Mouse (Mus musculus) layer of hippocampus, postnatal 36 days (tissue): ENCODE results near the gene Vwa8. TPM values are rescaled to one million over a fixed set of nuclear protein-coding genes. Genes with fewer than 3 reads are reported as not detected.

ENCODE experiments used
- DNase-seq, 2 experiments: peaks; one replicate each; pipeline ENCODE4 v3.0.0; 2022
- total RNA-seq, 2 experiments: library from RNA; stranded (reverse); gene quantifications; 2 replicates each; pipeline ENCODE4 v1.2.3; 2021

Vwa8 gene
- total RNA-seq, 2 experiments from 2014 or later = 28.4 to 28.6 TPM

DNA sequence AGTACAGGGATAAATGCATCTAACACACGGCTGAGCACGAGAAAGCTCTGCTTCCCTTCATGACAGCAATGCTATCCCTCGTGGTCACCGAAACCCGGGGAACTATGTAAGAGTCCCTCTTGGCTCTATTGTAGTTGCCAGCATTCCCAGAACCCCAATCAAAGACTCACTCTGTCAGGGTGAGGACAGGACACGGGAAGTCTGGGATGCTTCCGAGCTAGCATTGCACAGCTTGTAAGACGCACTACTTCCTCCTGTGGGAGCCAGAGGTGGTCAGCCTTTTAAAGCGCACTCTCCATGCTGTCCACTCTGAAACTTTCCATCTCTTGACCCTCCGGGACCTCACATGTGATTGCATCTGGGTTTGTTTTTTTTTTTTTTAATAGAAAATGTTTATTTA lies 335.2 kb downstream of the Vwa8 start:
- peak in 1 of 2 experiments; percentile 0 for DNase-seq

DNA sequence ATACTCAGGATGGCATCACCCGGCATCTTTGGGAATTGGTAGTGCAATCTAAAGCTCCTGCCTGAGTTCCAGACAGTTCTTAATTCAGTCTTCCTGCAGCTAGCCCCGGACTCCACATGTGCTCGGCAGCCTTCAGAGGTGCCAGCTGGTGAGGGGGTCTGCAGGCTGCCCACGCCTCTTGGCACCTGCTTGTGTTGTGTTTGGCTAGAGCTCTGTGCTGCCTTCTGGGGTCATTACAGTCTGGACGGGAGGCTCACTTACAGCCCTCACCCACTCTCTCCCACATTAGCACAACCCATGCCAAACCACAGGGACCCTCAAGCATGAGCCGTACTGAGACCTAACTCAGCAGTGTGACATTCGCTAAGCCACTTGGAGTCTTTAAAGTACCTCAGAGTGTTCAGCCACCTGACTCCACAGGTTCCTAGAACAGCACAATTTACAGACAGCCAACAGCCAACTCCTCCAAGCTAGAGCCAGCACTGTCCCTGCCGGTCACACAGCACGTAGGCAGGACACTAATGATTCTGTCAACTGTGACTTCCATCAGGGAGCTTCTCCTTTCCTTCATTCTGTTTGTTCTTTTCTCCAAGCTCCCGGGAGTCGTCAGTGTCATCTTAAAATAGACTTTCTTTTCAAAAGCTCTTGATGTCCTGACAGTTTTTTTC lies 336.3 kb downstream of the Vwa8 start:
- DNase-seq = peak in 1 of 2 experiments; percentile 14

DNA sequence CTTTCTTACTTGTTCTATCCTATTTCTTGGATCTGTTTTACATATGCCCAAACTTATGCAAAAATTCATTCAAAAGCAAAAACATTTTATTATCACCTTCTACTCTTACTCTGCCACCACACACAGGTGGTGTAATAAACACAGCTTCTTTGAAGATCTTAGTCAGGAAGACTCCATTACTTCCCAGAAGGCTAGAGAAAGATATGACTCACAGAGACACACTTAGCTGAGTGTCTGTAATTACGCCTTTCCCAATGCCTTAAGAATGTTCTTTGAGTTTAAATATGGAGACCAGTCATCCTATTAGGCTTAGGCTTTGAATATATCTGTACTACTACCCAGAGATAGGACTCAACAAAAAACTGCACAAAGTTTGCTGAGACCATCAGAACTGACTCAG lies 338.1 kb downstream of the Vwa8 start:
- DNase-seq = no peak

DNA sequence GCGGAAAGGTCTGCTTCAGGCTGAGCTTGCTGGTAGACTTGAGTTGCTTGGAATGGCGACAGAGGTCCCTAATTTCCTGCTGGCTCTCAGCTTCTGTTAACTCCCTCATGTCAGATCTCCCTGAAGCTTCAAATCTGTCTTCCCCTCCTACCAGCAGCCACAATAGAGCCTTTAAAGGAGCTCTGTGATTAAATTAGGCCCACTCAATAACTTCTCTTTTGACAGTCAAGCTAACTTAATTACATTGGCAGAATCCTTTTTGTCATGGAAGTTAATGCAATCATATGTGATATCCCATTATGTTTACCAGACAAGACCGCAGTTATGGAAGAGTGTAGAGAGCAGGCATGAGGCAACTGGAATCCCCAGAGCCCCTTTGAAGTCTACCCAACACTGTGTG lies 347.9 kb downstream of the Vwa8 start:
- no peak for DNase-seq

DNA sequence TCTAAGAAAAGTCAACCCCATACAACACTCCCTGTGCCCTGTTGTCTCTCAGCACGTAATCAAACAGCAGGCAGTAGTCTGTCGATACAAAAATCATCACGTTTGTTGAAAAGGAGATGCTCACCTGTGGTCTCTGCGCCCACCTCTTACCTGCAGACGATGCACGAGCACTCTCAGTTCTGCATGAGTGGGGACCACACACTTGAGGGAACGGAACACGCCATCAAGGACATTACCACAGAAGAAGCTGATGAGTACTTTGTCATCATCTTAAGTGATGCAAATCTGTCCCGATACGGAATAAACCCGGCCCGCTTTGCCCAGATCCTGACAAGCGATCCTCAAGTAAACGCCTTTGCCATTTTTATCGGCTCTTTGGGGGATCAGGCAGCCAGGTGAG lies 349.2 kb downstream of the Vwa8 start:
- DNase-seq = no peak

DNA sequence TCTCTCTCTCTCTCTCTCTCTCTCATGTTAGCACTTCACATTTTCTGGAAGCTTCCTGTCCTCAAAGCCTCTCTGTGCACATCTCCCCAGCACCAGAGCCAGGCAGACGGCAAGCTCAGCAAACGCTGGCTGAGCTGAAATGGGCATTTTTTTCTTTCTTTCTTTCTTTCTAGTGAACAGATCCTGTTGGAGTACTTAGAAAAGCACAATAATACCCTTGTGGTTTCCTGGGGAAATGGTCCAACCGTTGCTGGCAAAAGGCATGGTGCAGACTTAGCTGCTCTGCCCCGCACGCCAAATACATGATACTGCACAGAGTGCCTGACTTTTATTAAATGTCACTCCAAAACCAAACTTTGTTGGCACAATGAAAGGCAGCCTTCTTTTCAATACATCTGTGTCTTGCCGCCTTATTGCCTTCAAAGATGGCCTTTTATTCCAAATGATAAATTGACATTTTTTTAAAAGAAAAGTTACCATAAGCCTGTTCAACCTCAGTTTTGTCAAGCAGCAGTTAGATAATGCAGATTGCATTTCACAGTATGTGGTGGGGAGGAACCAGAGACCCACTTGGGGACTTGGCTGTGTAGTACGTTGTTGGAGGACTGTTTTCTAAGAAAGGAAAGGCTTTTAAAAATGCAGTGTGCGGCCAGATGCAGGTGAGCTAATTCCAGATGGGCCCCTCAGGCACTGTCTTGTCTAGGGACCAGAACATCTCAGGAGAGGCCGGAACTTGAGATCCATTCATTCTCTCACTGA lies 351.5 kb downstream of the Vwa8 start:
- no peak for DNase-seq

DNA sequence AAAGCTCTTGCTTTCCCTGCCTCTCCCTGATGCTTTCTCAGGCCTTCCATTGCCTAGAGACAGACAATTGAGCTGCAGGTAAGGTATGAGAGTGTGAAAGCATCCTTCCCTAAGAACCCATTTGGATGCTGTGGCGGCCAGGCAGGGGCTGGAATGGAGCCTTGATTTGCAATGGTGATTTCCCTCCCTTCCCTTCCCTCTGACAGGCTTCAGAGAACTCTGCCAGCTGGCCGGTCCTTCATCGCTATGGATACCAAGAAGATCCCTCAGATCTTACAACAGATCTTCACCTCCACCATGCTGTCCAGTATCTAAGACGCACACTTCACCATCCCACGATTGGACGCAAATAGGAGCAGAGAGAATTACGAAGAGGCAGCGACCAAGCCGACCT lies 352.0 kb downstream of the Vwa8 start:
- no peak for DNase-seq

DNA sequence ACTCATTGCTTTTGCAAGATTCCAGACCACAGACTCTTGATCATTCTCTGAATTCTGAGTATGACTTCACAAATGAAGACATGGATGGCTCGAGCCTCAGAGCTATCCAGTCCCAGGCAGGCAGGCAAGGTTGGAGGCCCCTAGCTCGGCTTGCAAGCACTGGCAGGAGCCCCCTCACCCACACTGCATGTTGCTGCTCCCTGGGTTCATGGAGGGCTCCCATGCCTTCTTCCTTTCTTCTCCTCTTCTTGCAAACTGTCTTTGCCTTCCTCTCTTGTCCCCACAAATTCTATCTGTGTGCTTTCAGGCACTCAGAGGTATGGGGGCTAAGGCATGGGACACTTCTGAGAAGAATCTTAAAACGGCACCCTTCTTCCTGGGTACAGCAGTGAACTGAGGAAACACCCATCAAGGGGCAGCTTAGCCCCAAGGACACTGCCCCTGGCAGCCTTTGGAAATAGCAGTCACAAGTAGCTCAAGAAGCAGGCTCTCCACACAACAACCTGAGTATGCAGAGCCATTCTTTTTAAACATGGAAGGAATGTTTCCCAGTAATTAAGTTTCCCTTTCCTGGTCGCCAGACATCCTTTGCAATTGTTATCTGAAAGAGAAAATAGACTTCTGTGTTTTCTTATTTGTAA lies 354.0 kb downstream of the Vwa8 start:
- no peak for DNase-seq

DNA sequence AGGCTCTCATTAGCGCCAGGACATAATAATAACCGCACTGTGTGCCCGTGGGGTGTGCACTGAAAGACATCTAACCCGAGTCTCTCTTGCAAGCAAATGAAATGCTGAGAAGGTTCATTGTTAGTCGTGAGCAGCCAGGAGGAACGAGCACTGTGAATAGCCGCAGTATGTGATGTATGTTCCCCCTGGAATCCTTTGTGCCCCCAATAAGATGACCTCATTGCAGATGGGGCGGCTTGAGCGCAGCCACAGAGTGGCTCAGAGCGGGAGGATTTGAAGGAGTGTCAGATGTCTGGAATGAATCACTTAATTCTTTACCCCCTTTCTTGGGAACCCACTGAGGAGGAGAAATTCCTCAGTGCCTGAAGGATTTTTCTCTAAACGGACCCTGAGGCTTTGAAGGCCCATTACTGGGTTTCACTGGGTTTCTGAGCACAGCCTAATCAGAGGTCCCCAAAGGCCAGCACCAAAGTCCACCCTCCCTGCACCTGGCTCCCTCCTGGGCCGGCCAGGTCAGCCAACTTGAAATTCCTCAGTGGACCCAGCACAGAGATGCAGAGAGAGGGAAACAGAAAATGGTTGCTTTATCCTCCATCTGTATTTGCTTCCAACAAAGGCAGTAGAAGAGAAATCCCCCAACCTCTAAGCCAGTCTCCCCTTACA lies 354.8 kb downstream of the Vwa8 start:
- peak in 1 of 2 experiments; percentile 52 for DNase-seq

DNA sequence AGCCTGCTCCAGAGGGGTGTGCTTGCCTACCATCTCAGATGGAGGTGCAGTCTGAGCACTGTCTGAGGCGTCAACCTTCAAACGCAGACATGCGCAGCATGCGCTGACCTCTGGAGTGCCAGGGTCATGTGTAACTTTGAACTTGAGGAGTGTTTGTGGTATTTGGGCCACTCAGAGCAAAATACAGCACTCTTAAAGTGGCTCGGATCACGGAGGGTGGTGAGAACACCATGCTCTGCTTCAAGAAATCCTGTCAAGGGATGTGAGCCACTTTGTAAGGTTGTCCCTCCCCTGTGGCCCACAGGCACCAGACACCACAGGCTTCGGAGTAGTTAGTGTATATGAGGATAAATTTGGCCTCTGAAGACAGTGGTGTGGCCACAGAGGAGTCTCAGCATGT lies 356.0 kb downstream of the Vwa8 start:
- DNase-seq = no peak

DNA sequence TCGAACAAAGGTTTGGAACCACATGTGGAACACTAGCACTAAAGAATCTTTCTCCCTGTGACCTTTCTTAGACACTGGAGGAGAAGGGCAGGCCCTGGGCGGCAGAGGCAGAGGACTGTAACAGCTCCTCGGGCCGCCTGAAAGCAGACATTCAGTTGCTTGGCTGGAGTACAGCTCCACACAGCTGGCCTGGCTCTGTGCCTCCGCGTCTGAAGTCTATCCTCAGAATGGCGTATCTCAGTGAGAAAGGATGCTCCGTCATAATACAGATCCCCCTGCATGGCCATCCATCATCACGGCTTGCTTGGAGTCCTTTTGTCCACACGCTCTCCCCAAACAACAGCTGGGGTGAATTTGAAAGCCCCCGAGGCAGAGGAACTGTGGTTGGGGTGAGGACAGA lies 357.4 kb downstream of the Vwa8 start:
- peak; percentile 69 to 75 for DNase-seq

DNA sequence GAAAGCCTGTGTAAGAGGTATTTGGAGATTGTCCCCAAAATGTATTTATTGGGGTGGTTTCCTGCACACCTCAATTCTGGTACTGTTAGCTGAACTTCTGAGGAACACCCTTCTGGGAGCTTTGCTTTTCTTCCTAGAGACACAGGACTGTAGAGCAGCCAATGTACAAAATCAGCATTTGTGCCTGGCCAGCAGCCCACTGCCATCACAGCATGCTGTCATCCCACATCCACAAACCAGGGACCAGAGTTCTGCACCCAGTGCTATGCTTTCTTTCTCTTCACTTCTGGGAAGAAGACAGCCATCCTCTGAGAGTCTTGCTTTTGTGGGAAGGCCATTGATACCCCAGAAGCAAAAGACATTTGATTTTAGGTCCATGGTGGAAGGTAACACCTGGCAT lies 359.6 kb downstream of the Vwa8 start:
- DNase-seq = no peak

DNA sequence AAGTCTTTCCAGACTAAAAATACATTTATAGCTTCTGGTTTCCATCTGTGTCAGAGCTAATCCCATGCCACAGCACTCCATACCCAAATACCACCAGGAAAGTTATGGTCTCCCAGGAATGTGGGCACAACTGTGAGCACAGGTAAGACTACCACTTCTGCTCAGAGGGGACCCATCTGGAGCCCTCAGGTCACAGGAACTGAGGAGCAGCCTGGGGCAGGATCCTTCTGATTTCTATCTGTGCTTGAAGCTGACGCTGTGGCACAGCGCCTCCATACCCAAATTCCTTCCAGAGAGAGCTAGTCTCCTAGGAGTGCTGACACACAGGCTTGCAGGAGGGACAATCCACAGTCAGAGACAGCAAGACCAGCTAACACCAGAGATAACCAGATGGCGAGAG lies 361.0 kb downstream of the Vwa8 start:
- DNase-seq = no peak

DNA sequence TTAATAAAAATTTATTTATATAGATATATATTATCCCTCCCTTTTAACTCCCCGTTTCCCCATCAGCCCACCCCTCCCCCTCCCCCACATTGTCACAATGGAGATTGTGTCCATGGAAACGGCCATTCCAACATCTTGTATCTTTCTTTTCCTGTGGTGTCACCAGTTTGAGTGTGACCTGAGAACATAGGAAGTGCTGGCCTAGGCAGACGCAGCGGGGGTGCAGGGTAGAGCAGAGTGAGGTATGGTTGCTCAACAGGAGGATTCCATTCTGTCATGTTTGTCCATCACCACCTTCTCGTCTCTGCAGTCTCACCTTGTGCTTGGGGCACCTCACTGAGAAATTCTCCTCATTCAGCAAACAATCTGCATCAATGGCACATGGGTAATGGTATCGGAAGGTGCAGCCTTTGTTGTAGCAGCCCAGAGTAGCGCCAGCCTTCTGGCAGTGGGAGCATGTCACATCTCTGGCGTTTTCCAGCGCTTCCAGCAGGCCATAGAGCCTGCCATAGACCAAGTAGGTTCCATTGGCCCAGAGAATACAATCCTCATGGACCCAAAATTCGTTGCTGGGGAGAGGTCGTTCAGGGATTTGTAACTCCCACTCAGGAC lies 363.6 kb downstream of the Vwa8 start:
- no peak for DNase-seq

DNA sequence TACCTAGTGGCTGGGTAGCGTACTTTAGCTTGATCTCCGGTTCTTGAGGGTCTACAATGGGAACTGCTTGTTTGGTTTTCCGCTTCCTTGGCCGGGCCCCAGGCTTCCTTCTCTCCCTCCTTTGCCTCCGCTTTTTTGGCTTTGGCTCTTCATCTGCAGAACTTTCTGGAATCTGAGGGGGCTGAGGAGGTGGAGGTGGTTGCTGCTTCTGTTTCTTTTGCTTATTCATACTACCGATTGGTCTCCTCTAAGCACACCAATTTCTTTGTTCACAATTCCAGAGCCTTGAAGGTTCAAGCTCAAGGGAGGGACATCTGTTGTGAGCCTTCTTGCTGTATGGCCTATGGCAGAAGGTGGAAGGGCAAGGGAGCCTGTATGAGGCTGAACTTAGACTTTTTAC lies 365.3 kb downstream of the Vwa8 start:
- no peak for DNase-seq

DNA sequence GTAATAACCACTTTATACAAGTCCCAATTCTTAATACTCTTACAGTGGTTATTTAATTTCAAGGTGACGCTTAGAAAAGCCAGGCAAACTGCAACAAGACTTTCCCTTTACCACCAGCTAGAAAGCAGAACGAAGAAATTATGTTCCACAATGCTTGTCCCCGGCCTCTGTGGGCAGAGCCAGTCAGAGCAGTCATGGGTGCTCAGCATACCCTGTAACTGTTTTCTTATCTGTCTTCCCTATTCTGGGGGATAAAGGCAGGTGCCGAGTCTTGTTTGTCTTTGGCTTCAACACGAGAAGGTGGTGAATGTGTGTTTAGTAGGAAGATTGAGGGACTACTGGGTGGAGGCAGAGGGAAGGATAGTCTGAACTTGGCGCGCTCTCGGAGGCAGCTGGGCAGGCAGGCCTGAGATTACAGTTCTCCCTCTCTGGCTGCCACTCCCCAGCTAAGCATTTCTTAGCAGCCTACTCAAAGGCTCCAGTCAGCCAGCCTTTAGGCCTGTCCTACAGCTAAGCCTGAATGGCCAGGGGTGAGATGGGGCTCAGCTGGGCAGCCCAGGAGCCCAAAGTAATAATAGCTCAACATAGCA lies 365.9 kb downstream of the Vwa8 start:
- DNase-seq = no peak

DNA sequence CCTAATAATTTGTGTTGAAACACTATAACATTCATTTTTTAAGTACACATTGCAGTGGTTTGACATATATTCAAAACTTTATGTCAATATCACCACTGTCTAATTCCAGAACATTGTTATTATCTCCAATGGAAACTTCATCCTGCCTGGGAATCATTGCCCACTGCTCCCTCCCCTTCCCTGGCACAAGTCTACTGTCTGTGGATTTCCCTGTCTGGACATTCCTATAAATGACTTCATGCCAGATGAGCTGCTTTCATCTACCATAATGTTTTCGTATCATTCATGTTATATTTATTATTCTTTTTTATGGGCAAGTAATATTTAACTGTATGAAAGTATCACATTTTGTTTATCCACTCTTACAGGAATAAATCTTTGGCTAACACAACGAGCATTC lies 367.5 kb downstream of the Vwa8 start:
- no peak for DNase-seq

DNA sequence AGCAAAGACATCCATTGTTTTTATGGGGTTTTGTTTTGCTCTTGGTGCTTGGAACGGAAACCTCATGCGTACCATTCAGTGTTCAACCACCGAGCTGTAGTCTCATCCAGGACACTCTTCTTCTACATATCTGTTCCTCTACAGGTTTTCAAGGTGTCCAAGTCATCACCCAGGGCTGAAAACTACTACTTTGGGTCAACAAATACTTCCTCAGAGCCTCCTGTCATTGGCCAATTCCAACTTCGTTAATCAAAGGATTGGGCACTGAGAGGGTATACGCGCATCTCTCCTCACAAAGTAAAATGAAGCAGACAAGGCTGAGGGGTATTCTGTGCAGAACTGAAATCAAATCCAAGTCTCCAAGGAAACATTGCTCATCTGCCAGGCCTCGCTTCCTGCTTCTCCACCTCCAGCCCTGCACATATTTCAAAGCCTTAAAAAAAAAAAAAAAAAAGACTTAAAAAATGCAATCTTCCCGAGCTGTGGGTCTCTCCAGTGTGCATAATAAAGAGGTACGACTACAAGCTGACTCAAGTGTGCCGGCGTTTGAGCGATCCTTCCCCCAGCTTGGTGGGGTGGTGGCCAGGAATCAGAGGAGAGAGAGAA lies 374.7 kb downstream of the Vwa8 start:
- peak in 1 of 2 experiments; percentile 47 for DNase-seq

DNA sequence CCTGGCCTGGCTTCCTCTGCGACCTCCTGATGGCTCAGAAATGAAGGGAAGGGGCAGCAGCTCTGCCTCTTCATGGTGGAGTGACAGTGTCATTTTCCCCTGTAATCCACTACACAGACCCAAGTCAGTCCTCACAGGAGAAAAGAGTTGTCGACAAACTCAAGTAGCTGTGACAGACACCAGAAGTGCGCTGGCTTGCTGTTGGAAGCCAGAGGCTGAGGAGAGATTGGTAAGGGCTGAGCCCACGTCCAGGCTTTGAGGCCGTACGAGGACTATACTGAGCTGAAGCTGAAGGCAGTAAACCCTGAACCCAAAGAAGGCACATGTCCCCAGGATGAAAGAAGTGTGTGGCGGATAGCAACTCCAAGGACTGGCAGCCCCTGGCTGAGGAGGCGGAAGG lies 376.6 kb downstream of the Vwa8 start:
- no peak for DNase-seq

DNA sequence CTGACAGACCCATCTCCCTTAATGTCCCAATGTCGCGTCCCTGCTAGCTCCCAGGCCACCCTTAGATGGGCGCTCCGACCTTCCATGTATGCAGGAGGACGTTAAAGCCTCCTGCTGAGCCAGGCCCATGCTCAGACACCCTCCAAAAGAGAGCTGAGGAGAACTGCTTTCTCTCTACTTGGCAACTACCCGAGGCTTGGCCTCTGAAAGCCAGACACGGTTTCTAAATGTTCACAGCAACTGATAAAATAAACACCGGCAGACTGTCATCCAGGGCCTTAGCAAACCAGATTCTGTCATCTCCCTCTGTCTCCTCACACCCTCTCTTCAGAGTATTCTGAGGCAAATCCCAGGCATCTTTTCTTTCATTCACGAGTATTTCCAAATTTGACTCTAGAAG lies 377.2 kb downstream of the Vwa8 start:
- no peak for DNase-seq

DNA sequence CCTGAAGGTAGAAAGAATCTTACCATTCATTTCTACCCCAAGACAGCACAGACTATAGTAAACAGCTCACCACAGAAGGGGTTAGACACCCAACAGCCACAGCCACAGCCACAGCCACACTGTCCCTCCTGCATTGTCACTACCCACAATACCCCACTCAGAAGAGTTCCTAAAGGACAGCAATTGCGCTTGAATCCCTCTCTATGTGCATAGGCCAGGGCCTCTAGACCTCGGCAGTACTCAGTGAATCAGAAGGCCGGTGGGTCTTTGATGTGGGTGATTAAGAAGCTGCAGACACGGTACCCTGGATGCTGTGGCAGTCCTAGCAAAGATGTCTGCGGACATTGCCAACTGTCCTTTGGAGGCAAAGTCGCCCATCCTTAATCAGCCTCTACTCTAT lies 377.9 kb downstream of the Vwa8 start:
- no peak for DNase-seq

DNA sequence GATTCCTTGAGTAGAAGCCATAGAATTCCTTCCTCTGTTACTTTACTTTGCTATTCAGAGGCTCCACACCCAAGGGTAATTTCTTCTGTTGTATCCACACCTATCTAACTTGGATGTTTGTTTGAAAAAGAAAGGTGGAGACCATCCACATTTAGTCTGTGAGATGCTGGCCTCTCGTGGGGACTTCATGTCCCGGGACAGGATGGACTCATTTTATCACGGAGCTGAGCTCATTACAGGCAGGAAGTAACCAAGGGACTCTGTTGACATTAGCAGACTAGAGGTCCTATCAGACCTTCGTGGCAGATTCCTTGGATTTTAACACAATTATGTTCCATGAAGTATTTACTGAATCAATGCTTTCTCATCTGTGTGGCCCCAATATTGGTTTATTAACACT lies 379.1 kb downstream of the Vwa8 start:
- DNase-seq = no peak
